Mouse (Mus musculus): ENCODE measurements around the gene Gba. TPM values are rescaled to one million over a fixed set of nuclear protein-coding genes. Genes with fewer than 3 reads are reported as not detected.

Gene Gba
- polyA plus RNA-seq, 1 experiment from 2014 or later, result 62.5 TPM

- no peak overlapping the region for H3K9ac ChIP-seq
These were observed 15.5 kb upstream of the Gba start for GRCm38 (mm10) chr3:89187197-89187596.

GRCm38 (mm10) chr3:89187690-89188477 is 14.8 kb upstream of the Gba start:
- Histone ChIP-seq H3K9ac (0 out of 2 replicates have a peak overlapping the region, but pooled peaks have one; percentile 5), H3K4me3 (no peak overlapping the region), H3K27ac (no peak overlapping the region), H3K4me1 (peaks cover 26% of the 10 kb centered on the region), H3K36me3 (peaks cover 26% of the 10 kb centered on the region), H3K27me3 (no peaks in the 10 kb centered on the region), H3K9me3 (no peaks in the 10 kb centered on the region), H3K4me2 (no peak overlapping the region)
- 80% methylated on average over 18 of the region's 18 CpGs for WGBS
- no peak for ATAC-seq (ENCODE audit: insufficient number of reproducible peaks, low FRiP score, low TSS enrichment, low read depth)

More at GRCm38 (mm10) chr3:89187197-89187596, 15.5 kb upstream of the Gba start:
- H3K4me3 ChIP-seq, result no peak overlapping the region
- no peaks in the 10 kb centered on the region for H3K9me3 ChIP-seq
- H3K4me1 ChIP-seq, result peaks cover 30% of the 10 kb centered on the region
- no peak overlapping the region for H3K27ac ChIP-seq
- no peak for ATAC-seq (ENCODE audit: insufficient number of reproducible peaks, low FRiP score, low TSS enrichment, low read depth)
- H3K36me3 ChIP-seq, result peaks cover 29% of the 10 kb centered on the region
- no peaks in the 10 kb centered on the region for H3K27me3 ChIP-seq
- H3K4me2 ChIP-seq, result no peak overlapping the region
- 50% methylated on average over 23 of the region's 23 CpGs for WGBS

- no peaks in the 10 kb centered on the region for H3K27me3 ChIP-seq
- no peak overlapping the region for H3K4me2 ChIP-seq
- no peak overlapping the region for H3K27ac ChIP-seq
- H3K36me3 ChIP-seq, result peaks cover 26% of the 10 kb centered on the region
- no peaks in the 10 kb centered on the region for H3K9me3 ChIP-seq
- ATAC-seq (ENCODE audit: insufficient number of reproducible peaks, low FRiP score, low TSS enrichment, low read depth), result no peak
- no peak overlapping the region for H3K9ac ChIP-seq
- H3K4me3 ChIP-seq, result no peak overlapping the region
- H3K4me1 ChIP-seq, result peaks cover 23% of the 10 kb centered on the region
- WGBS, result 68% methylated on average over 12 of the region's 12 CpGs
These were observed 14.3 kb upstream of the Gba start for GRCm38 (mm10) chr3:89188478-89188875.

GRCm38 (mm10) chr3:89190436-89190835 is 12.3 kb upstream of the Gba start:
- Histone ChIP-seq H3K4me2 (no peak overlapping the region), H3K36me3 (peaks cover 26% of the 10 kb centered on the region), H3K9ac (no peak overlapping the region), H3K4me1 (peaks cover 4% of the 10 kb centered on the region), H3K27ac (no peak overlapping the region), H3K4me3 (no peak overlapping the region), H3K9me3 (no peaks in the 10 kb centered on the region), H3K27me3 (no peaks in the 10 kb centered on the region)
- no peak for ATAC-seq (ENCODE audit: insufficient number of reproducible peaks, low FRiP score, low TSS enrichment, low read depth)
- WGBS, result 75% methylated on average over 8 of the region's 8 CpGs

GRCm38 (mm10) chr3:89193351-89193750 is 9.4 kb upstream of the Gba start:
- Histone ChIP-seq H3K27ac (no peak overlapping the region), H3K9ac (no peak overlapping the region), H3K4me3 (no peak overlapping the region), H3K27me3 (no peaks in the 10 kb centered on the region), H3K4me1 (peaks cover 10% of the 10 kb centered on the region), H3K4me2 (no peak overlapping the region), H3K36me3 (peaks cover 7% of the 10 kb centered on the region), H3K9me3 (no peaks in the 10 kb centered on the region)
- WGBS, result 72% methylated on average over 1 of the region's 1 CpGs
- no peak for ATAC-seq (ENCODE audit: insufficient number of reproducible peaks, low FRiP score, low TSS enrichment, low read depth)

- Histone ChIP-seq H3K9me3 (no peaks in the 10 kb centered on the region), H3K36me3 (peaks cover 2% of the 10 kb centered on the region; the same call in 1 of the 2 replicates), H3K4me3 (no peak overlapping the region), H3K4me2 (no peak overlapping the region), H3K27me3 (no peaks in the 10 kb centered on the region), H3K9ac (no peak overlapping the region), H3K4me1 (peaks cover 10% of the 10 kb centered on the region), H3K27ac (no peak overlapping the region)
- WGBS, result 91% methylated on average over 2 of the region's 2 CpGs
- ATAC-seq (ENCODE audit: insufficient number of reproducible peaks, low FRiP score, low TSS enrichment, low read depth), result no peak
These were observed 8.9 kb upstream of the Gba start for GRCm38 (mm10) chr3:89193853-89194252.

- H3K4me1 ChIP-seq, result peaks cover 10% of the 10 kb centered on the region
- H3K4me3 ChIP-seq, result peak overlapping the region; percentile 45
- H3K9ac ChIP-seq, result 0 out of 2 replicates have a peak overlapping the region, but pooled peaks have one; percentile 37
- peak overlapping the region; percentile 90 for H3K27ac ChIP-seq
- H3K4me2 ChIP-seq, result peak overlapping the region; percentile 65
- H3K36me3 ChIP-seq, result no peaks in the 10 kb centered on the region
- H3K9me3 ChIP-seq, result no peaks in the 10 kb centered on the region
- peak; percentile 97 for ATAC-seq (ENCODE audit: insufficient number of reproducible peaks, low FRiP score, low TSS enrichment, low read depth)
- no peaks in the 10 kb centered on the region for H3K27me3 ChIP-seq
- 9% methylated on average over 33 of the region's 33 CpGs for WGBS
These were observed 6.5 kb upstream of the Gba start for GRCm38 (mm10) chr3:89195979-89196877.

- no peaks in the 10 kb centered on the region for H3K9me3 ChIP-seq
- no peaks in the 10 kb centered on the region for H3K27me3 ChIP-seq
- H3K4me3 ChIP-seq, result no peak overlapping the region
- peaks cover 17% of the 10 kb centered on the region for H3K4me1 ChIP-seq
- no peak overlapping the region for H3K9ac ChIP-seq
- peaks cover 8% of the 10 kb centered on the region for H3K36me3 ChIP-seq
- no peak for ATAC-seq (ENCODE audit: insufficient number of reproducible peaks, low FRiP score, low TSS enrichment, low read depth)
- no peak overlapping the region for H3K4me2 ChIP-seq
- H3K27ac ChIP-seq, result no peak overlapping the region
- 76% methylated on average over 3 of the region's 3 CpGs for WGBS
These were observed 2.9 kb upstream of the Gba start for GRCm38 (mm10) chr3:89199839-89200238.

GRCm38 (mm10) chr3:89203142-89203514 is 400 bp downstream of the Gba start:
- Histone ChIP-seq H3K36me3 (peaks cover 39% of the 10 kb centered on the region), H3K4me3 (peak overlapping the region; percentile 56), H3K4me1 (peaks cover 7% of the 10 kb centered on the region), H3K9me3 (no peaks in the 10 kb centered on the region), H3K4me2 (peak overlapping the region; percentile 61), H3K27me3 (no peaks in the 10 kb centered on the region), H3K9ac (peak overlapping the region; percentile 28; the same call in 1 of the 2 replicates), H3K27ac (no peak overlapping the region)
- no peak for ATAC-seq (ENCODE audit: insufficient number of reproducible peaks, low FRiP score, low TSS enrichment, low read depth)
- 38% methylated on average over 5 of the region's 5 CpGs for WGBS

GRCm38 (mm10) chr3:89206079-89206478 is 3.4 kb downstream of the Gba start:
- ATAC-seq (ENCODE audit: insufficient number of reproducible peaks, low FRiP score, low TSS enrichment, low read depth), result no peak
- H3K4me2 ChIP-seq, result no peak overlapping the region

GRCm38 (mm10) chr3:89206695-89207094 is 4.0 kb downstream of the Gba start:
- H3K36me3 ChIP-seq, result peaks cover 71% of the 10 kb centered on the region
- H3K9me3 ChIP-seq, result no peaks in the 10 kb centered on the region
- no peak overlapping the region for H3K27ac ChIP-seq
- no peak for ATAC-seq (ENCODE audit: insufficient number of reproducible peaks, low FRiP score, low TSS enrichment, low read depth)
- no peak overlapping the region for H3K4me2 ChIP-seq
- H3K9ac ChIP-seq, result no peak overlapping the region
- no peak overlapping the region for H3K4me3 ChIP-seq
- WGBS, result 85% methylated on average over 2 of the region's 2 CpGs
- H3K27me3 ChIP-seq, result no peaks in the 10 kb centered on the region
- H3K4me1 ChIP-seq, result peaks cover 28% of the 10 kb centered on the region

More at GRCm38 (mm10) chr3:89206079-89206478, 3.4 kb downstream of the Gba start:
- 93% methylated on average over 7 of the region's 7 CpGs for WGBS
- Histone ChIP-seq H3K4me1 (peaks cover 27% of the 10 kb centered on the region), H3K27ac (no peak overlapping the region), H3K9ac (no peak overlapping the region), H3K36me3 (peaks cover 67% of the 10 kb centered on the region), H3K27me3 (no peaks in the 10 kb centered on the region), H3K9me3 (no peaks in the 10 kb centered on the region), H3K4me3 (no peak overlapping the region)

Data from limb, embryonic 15.5 days (tissue).